Mouse (Mus musculus) CH12.LX (cell line): Measurements from ENCODE around the gene Agtpbp1. TPM values are rescaled to one million over a fixed set of nuclear protein-coding genes. Genes with fewer than 3 reads are reported as not detected.

Experiments used
- DNase-seq: peaks from one replicate; pipeline ENCODE4 v3.0.0-alpha.2; 2013; ENCODE audit errors: extremely low read depth
- H3K27ac ChIP-seq: 2 replicates; pipeline ENCODE4 v1.5.1; 2012; ENCODE audit warnings: low read depth, mild to moderate bottlenecking, control low read depth, moderate library complexity; ENCODE audit not compliant: insufficient read depth
- H3K27me3 ChIP-seq: replicated peaks from 2 replicates; pipeline ENCODE3; 2012; ENCODE audit warnings: inconsistent platforms
- H3K36me3 ChIP-seq, 2 experiments: replicated peaks in 1 of 2; 2 replicates each; pipeline versions ENCODE3 to v1.6.1; 2012; ENCODE audit warnings: inconsistent platforms in 1 of 2, low read length in 1 of 2, mild to moderate bottlenecking in 1 of 2, mixed read lengths in 1 of 2, moderate library complexity in 1 of 2; ENCODE audit not compliant: control insufficient read depth in 1 of 2, insufficient read depth in 1 of 2
- H3K4me1 ChIP-seq, 2 experiments: 2 replicates each; pipeline ENCODE4 v1.6.1; 2012; ENCODE audit warnings: inconsistent platforms in 1 of 2, moderate library complexity in 1 of 2; ENCODE audit not compliant: insufficient read depth in 2 of 2, control insufficient read depth in 1 of 2
- H3K4me2 ChIP-seq: 2 replicates; pipeline ENCODE4 v1.6.1; 2012; ENCODE audit warnings: low read depth, mild to moderate bottlenecking, control low read depth; ENCODE audit not compliant: poor library complexity, insufficient read depth, severe bottlenecking
- H3K4me3 ChIP-seq, 3 experiments: fragments of 150-350 bp in 1 of 3; sonication (generic) in 1 of 3; replicated peaks in 1 of 3; 2 replicates each; pipeline versions ENCODE3 to v1.5.1; 2011 to 2012; ENCODE audit warnings: low read depth in 2 of 3, low read length in 2 of 3, mild to moderate bottlenecking in 2 of 3, moderate library complexity in 2 of 3, control low read depth in 1 of 3, improper control_type of control experiment in 1 of 3, inconsistent platforms in 1 of 3, mixed read lengths in 1 of 3; ENCODE audit not compliant: poor library complexity in 1 of 3
- H3K79me2 ChIP-seq: replicated peaks from 2 replicates; pipeline ENCODE4 v1.6.1; 2012; ENCODE audit warnings: mild to moderate bottlenecking, moderate library complexity; ENCODE audit not compliant: control insufficient read depth, poor library complexity, insufficient read depth, severe bottlenecking; ENCODE audit errors: extremely low read depth
- H3K9ac ChIP-seq: 2 replicates; pipeline ENCODE4 v1.6.1; 2012; ENCODE audit warnings: low read depth, mild to moderate bottlenecking, control low read depth, moderate library complexity; ENCODE audit not compliant: insufficient read depth
- H3K9me3 ChIP-seq: replicated peaks from 2 replicates; pipeline ENCODE3; 2012; ENCODE audit warnings: low read length, inconsistent platforms, mixed read lengths
- BHLHE40 ChIP-seq: IDR thresholded peaks from 2 replicates; pipeline ENCODE4 v1.6.1; 2011; ENCODE audit warnings: mild to moderate bottlenecking, low read depth, low read length, improper control_type of control experiment
- CHD1 ChIP-seq: IDR thresholded peaks from 2 replicates; pipeline ENCODE4 v1.6.1; 2012; ENCODE audit warnings: low read depth, low read length, improper control_type of control experiment, inconsistent platforms
- CTCF ChIP-seq, 2 experiments: IDR thresholded peaks in 1 of 2; conservative IDR thresholded peaks in 1 of 2; 2 replicates each; pipeline ENCODE4 v1.5.1; 2011 to 2012; ENCODE audit warnings: low read depth in 2 of 2, low read length in 2 of 2, improper control_type of control experiment in 1 of 2, inconsistent platforms in 1 of 2, mild to moderate bottlenecking in 1 of 2, moderate library complexity in 1 of 2
- ELF1 ChIP-seq: IDR thresholded peaks from 2 replicates; pipeline ENCODE4 v1.6.1; 2014; ENCODE audit warnings: low read depth, mild to moderate bottlenecking, inconsistent platforms, low read length, improper control_type of control experiment
- HCFC1 ChIP-seq: IDR thresholded peaks from 2 replicates; pipeline ENCODE4 v1.6.1; 2012; ENCODE audit warnings: low read depth, mild to moderate bottlenecking, inconsistent platforms, low read length, improper control_type of control experiment
- JUND ChIP-seq: conservative IDR thresholded peaks from 2 replicates; pipeline ENCODE4 v1.6.1; 2011; ENCODE audit warnings: low read depth, low read length, improper control_type of control experiment
- MAX ChIP-seq: IDR thresholded peaks from 2 replicates; pipeline ENCODE4 v1.6.1; 2011; ENCODE audit warnings: low read length, improper control_type of control experiment
- MEF2A ChIP-seq: IDR thresholded peaks from 2 replicates; pipeline ENCODE4 v1.6.1; 2014; ENCODE audit warnings: low read depth, mild to moderate bottlenecking, inconsistent platforms, low read length, improper control_type of control experiment, borderline replicate concordance
- MXI1 ChIP-seq: IDR thresholded peaks from 2 replicates; pipeline ENCODE4 v1.6.1; 2011; ENCODE audit warnings: mild to moderate bottlenecking, low read depth, low read length, improper control_type of control experiment
- NELFE ChIP-seq: IDR thresholded peaks from 2 replicates; pipeline ENCODE4 v1.6.1; 2011; ENCODE audit warnings: low read depth, low read length, improper control_type of control experiment
- NRF1 ChIP-seq: IDR thresholded peaks from 2 replicates; pipeline ENCODE4 v1.6.1; 2014; ENCODE audit warnings: low read depth, mild to moderate bottlenecking, inconsistent platforms, low read length, improper control_type of control experiment, moderate library complexity
- POLR2A ChIP-seq: IDR thresholded peaks from 2 replicates; pipeline ENCODE4 v1.6.1; 2011; ENCODE audit warnings: low read depth, mild to moderate bottlenecking, improper control_type of control experiment, low read length
- POLR2AphosphoS2 ChIP-seq: IDR thresholded peaks from 2 replicates; pipeline ENCODE4 v1.6.1; 2011; ENCODE audit warnings: low read depth, low read length, improper control_type of control experiment
- RAD21 ChIP-seq: IDR thresholded peaks from 2 replicates; pipeline ENCODE4 v1.6.1; 2011; ENCODE audit warnings: low read depth, mild to moderate bottlenecking, low read length, improper control_type of control experiment, moderate library complexity
- SIN3A ChIP-seq: IDR thresholded peaks from 2 replicates; pipeline ENCODE4 v1.6.1; 2012; ENCODE audit warnings: low read length, improper control_type of control experiment, inconsistent platforms
- SMC3 ChIP-seq: IDR thresholded peaks from 2 replicates; pipeline ENCODE4 v1.6.1; 2011; ENCODE audit warnings: low read depth, low read length, improper control_type of control experiment
- TBP ChIP-seq: conservative IDR thresholded peaks from 2 replicates; pipeline ENCODE4 v1.6.1; 2011; ENCODE audit warnings: low read depth, low read length, improper control_type of control experiment
- TCF12 ChIP-seq: IDR thresholded peaks from 2 replicates; pipeline ENCODE4 v1.6.1; 2014; ENCODE audit warnings: low read depth, mild to moderate bottlenecking, inconsistent platforms, low read length, improper control_type of control experiment
- USF1 ChIP-seq: IDR thresholded peaks from 2 replicates; pipeline ENCODE4 v1.6.1; 2014; ENCODE audit warnings: low read depth, mild to moderate bottlenecking, inconsistent platforms, low read length, improper control_type of control experiment
- USF2 ChIP-seq: conservative IDR thresholded peaks from 2 replicates; pipeline ENCODE4 v1.6.1; 2011; ENCODE audit warnings: low read depth, low read length, improper control_type of control experiment
- ZMIZ1 ChIP-seq: IDR thresholded peaks from 2 replicates; pipeline ENCODE4 v1.6.1; 2012; ENCODE audit warnings: low read depth, mild to moderate bottlenecking, inconsistent platforms, low read length, improper control_type of control experiment
- dilution Hi-C: fragments of 300-500 bp; cut with MboI; formaldehyde crosslinking; loops from 2 replicates; pipeline ENCODE4 v1.14.3; 2020; ENCODE audit warnings: low sequenced_read_pairs; ENCODE audit not compliant: extremely low pct_unique_long_range_greater_than_20kb, extremely low pct_ligation_motif_present
- in situ Hi-C: fragments of 300-500 bp; cut with MboI; formaldehyde crosslinking; loops from 3 replicates; pipeline ENCODE4 v1.14.3; 2019; ENCODE audit warnings: low sequenced_read_pairs, low pct_ligation_motif_present, low pct_unique_long_range_greater_than_20kb, mixed read lengths
- polyA plus RNA-seq: library from polyadenylated mRNA; unstranded; fragments of >175 nt; gene quantifications from 2 replicates; pipeline ENCODE4 v1.2.1, GENCODE M21; 2012; ENCODE audit warnings: low read depth; ENCODE audit not compliant: insufficient read length
- total RNA-seq, 2 experiments: library from RNA; depleted of rRNA; stranded (reverse); fragments of 300-350 nt in 1 of 2; fragments of >200 nt in 1 of 2; gene quantifications; 2 replicates each; pipeline ENCODE4 v1.2.3; 2012 to 2014

Agtpbp1 gene
- total and polyA plus RNA-seq, 3 experiments, result 15.7 to 21.5 (median 19.5) TPM

GRCm38 (mm10) chr13:59490726-59491125, 94.3 kb downstream of the Agtpbp1 start:
- in situ Hi-C loops (no loop called here), dilution Hi-C loops (no loop called here)
- Histone ChIP-seq H3K4me2 (no peak overlapping the region), H3K27ac (no peak overlapping the region), H3K4me3 (no peak overlapping the region), H3K79me2 (no peaks in the 10 kb centered on the region), H3K4me1 (0 out of 4 replicates have a peak, but pooled peaks cover 0 to 3% of the 10 kb centered on the region in 2 experiments), H3K9me3 (peaks cover 5% of the 10 kb centered on the region), H3K9ac (no peak overlapping the region), H3K27me3 (no peaks in the 10 kb centered on the region), H3K36me3 (peaks cover 17 to 36% of the 10 kb centered on the region in 2 experiments)
- no peak for DNase-seq
- TF ChIP-seq SMC3 (no peak), RAD21 (no peak), BHLHE40 (no peak), CHD1 (no peak), SIN3A (no peak), NELFE (no peak), ZMIZ1 (no peak), MEF2A (no peak), JUND (no peak), USF1 (no peak), TCF12 (no peak), HCFC1 (no peak), MXI1 (no peak), USF2 (no peak), NRF1 (no peak), TBP (no peak), POLR2AphosphoS2 (no peak), MAX (no peak), ELF1 (no peak), POLR2A (no peak)

GRCm38 (mm10) chr13:59489143-59489542, 95.9 kb downstream of the Agtpbp1 start:
- peak; percentile 33 for DNase-seq
- no peak overlapping the region for H3K4me3 ChIP-seq
- dilution Hi-C loops, result no loop called here
- H3K4me1 ChIP-seq, result 0 out of 4 replicates have a peak, but pooled peaks cover 0 to 3% of the 10 kb centered on the region in 2 experiments
- H3K79me2 ChIP-seq, result no peaks in the 10 kb centered on the region
- H3K36me3 ChIP-seq, result peaks cover 6 to 28% of the 10 kb centered on the region in 2 experiments
- H3K9me3 ChIP-seq, result no peaks in the 10 kb centered on the region
- H3K27me3 ChIP-seq, result no peaks in the 10 kb centered on the region
- peak in 1 of 2 experiments; percentile 58; a peak in 2 of 4 replicates for TF ChIP-seq CTCF (conservative IDR thresholded peaks at IDR 0.05 in 1 of 2, IDR thresholded peaks at IDR 0.05 in 1 of 2; ENCODE audit: low read depth in 2 of 2, low read length in 2 of 2)
- peak; percentile 63 for TF ChIP-seq RAD21
- TF ChIP-seq USF1, result no peak
- TF ChIP-seq HCFC1, result no peak
- TF ChIP-seq SMC3, result peak; percentile 35
- in situ Hi-C loops, result no loop called here
- no peak overlapping the region for H3K27ac ChIP-seq
- no peak overlapping the region for H3K9ac ChIP-seq
- H3K4me2 ChIP-seq, result no peak overlapping the region
